Mouse (Mus musculus) liver, embryonic 12.5 days (tissue): ENCODE results near the gene Hoxb4. TPM values are rescaled to one million over a fixed set of nuclear protein-coding genes. Genes with fewer than 3 reads are reported as not detected.

Experiments used
- ATAC-seq: fragments of 200-750 bp; cut with Nextera tagmentation; 2 replicates; pipeline ENCODE4 v1.8.0; 2017; ENCODE audit warnings: moderate number of reproducible peaks, mild to moderate bottlenecking, moderate library complexity
- H3K27ac ChIP-seq: fragments of 300-500 bp; sonication (generic); 2 replicates; pipeline ENCODE4 v1.5.1; 2016; ENCODE audit warnings: mild to moderate bottlenecking
- H3K27me3 ChIP-seq: fragments of 300-500 bp; sonication (generic); replicated peaks from 2 replicates; pipeline ENCODE4 v1.6.1; 2016; ENCODE audit warnings: mild to moderate bottlenecking, moderate library complexity
- H3K36me3 ChIP-seq: fragments of 300-500 bp; sonication (generic); 2 replicates; pipeline ENCODE4 v1.6.1; 2016; ENCODE audit warnings: mild to moderate bottlenecking, moderate library complexity
- H3K4me1 ChIP-seq: fragments of 300-500 bp; sonication (generic); 2 replicates; pipeline ENCODE4 v1.6.1; 2016
- H3K4me2 ChIP-seq: fragments of 300-500 bp; sonication (generic); 2 replicates; pipeline ENCODE4 v1.6.1; 2016; ENCODE audit warnings: mild to moderate bottlenecking, moderate library complexity
- H3K4me3 ChIP-seq: fragments of 300-500 bp; sonication (generic); 2 replicates; pipeline ENCODE4 v1.5.1; 2016; ENCODE audit warnings: mild to moderate bottlenecking, moderate library complexity
- H3K9ac ChIP-seq: fragments of 300-500 bp; sonication (generic); 2 replicates; pipeline ENCODE4 v1.6.1; 2016; ENCODE audit warnings: mild to moderate bottlenecking, moderate library complexity
- H3K9me3 ChIP-seq: fragments of 300-500 bp; sonication (generic); replicated peaks from 2 replicates; pipeline ENCODE4 v1.6.1; 2016; ENCODE audit warnings: mild to moderate bottlenecking, moderate library complexity
- WGBS: fragments of 180-500 bp; shearing (Covaris S2); methylation state at CpG from one replicate; pipeline ENCODE4 v1.1.7; 2016; ENCODE audit not compliant: insufficient replicate concordance; 5-methylcytosine and 5-hydroxymethylcytosine counted together
- polyA plus RNA-seq: library from polyadenylated mRNA; unstranded; fragments of >200 nt; fragmentation: Nextera tagmentation; extraction: Ambion mirVana; gene quantifications from 2 replicates; pipeline ENCODE4 v1.2.1, GENCODE M21; 2016

Gene Hoxb4
- polyA plus RNA-seq, 1 experiment from 2014 or later = 0.62 TPM

GRCm38 (mm10) chr11:96311520-96312417, 6.3 kb upstream of the Hoxb4 start:
- H3K27ac ChIP-seq = no peak overlapping the region
- H3K4me2 ChIP-seq = peak overlapping the region; percentile 45
- no peak overlapping the region for H3K9ac ChIP-seq
- no peaks in the 10 kb centered on the region for H3K36me3 ChIP-seq
- peaks cover 12% of the 10 kb centered on the region; the same call in 1 of the 2 replicates for H3K4me1 ChIP-seq
- H3K4me3 ChIP-seq = peak overlapping the region; percentile 25
- H3K27me3 ChIP-seq = peaks cover 100% of the 10 kb centered on the region
- no peak for ATAC-seq
- 3% methylated on average over 31 of the region's 31 CpGs for WGBS
- no peaks in the 10 kb centered on the region for H3K9me3 ChIP-seq

GRCm38 (mm10) chr11:96313134-96313533, 4.9 kb upstream of the Hoxb4 start:
- no peak for ATAC-seq
- H3K9ac ChIP-seq = no peak overlapping the region
- H3K4me2 ChIP-seq = no peak overlapping the region
- H3K27me3 ChIP-seq = peaks cover 100% of the 10 kb centered on the region
- no peaks in the 10 kb centered on the region for H3K9me3 ChIP-seq
- H3K4me3 ChIP-seq = no peak overlapping the region
- no peak overlapping the region for H3K27ac ChIP-seq
- H3K4me1 ChIP-seq = peaks cover 12% of the 10 kb centered on the region; the same call in 1 of the 2 replicates
- WGBS = 39% methylated on average over 2 of the region's 2 CpGs
- no peaks in the 10 kb centered on the region for H3K36me3 ChIP-seq

GRCm38 (mm10) chr11:96313806-96314428, 4.2 kb upstream of the Hoxb4 start:
- no peaks in the 10 kb centered on the region for H3K36me3 ChIP-seq
- H3K9me3 ChIP-seq = no peaks in the 10 kb centered on the region
- 24% methylated on average over 12 of the region's 12 CpGs for WGBS
- peak overlapping the region; percentile 15 for H3K4me2 ChIP-seq
- ATAC-seq = no peak
- H3K4me1 ChIP-seq = peaks cover 12% of the 10 kb centered on the region; the same call in 1 of the 2 replicates
- peaks cover 100% of the 10 kb centered on the region for H3K27me3 ChIP-seq
- H3K4me3 ChIP-seq = no peak overlapping the region
- peak overlapping the region; percentile 34; the same call in 1 of the 2 replicates for H3K27ac ChIP-seq
- H3K9ac ChIP-seq = no peak overlapping the region

- WGBS = 2% methylated on average over 34 of the region's 34 CpGs
Measured at GRCm38 (mm10) chr11:96314671-96315343, 3.3 kb upstream of the Hoxb4 start.

GRCm38 (mm10) chr11:96315344-96315681, 2.8 kb upstream of the Hoxb4 start:
- H3K4me1 ChIP-seq = peaks cover 12% of the 10 kb centered on the region; the same call in 1 of the 2 replicates
- peaks cover 100% of the 10 kb centered on the region for H3K27me3 ChIP-seq
- peak overlapping the region; percentile 15 for H3K4me2 ChIP-seq
- H3K27ac ChIP-seq = peak overlapping the region; percentile 34
- no peaks in the 10 kb centered on the region for H3K36me3 ChIP-seq
- 27% methylated on average over 5 of the region's 5 CpGs for WGBS
- peak overlapping the region; percentile 10; the same call in 1 of the 2 replicates for H3K4me3 ChIP-seq
- H3K9ac ChIP-seq = no peak overlapping the region
- H3K9me3 ChIP-seq = no peaks in the 10 kb centered on the region
- no peak for ATAC-seq

More at GRCm38 (mm10) chr11:96314671-96315343, 3.3 kb upstream of the Hoxb4 start:
- Histone ChIP-seq H3K4me3 (peak overlapping the region; percentile 10), H3K36me3 (no peaks in the 10 kb centered on the region), H3K9me3 (no peaks in the 10 kb centered on the region), H3K27ac (peak overlapping the region; percentile 34), H3K4me2 (peak overlapping the region; percentile 15), H3K27me3 (peaks cover 100% of the 10 kb centered on the region), H3K9ac (0 out of 2 replicates have a peak overlapping the region, but pooled peaks have one; percentile 0), H3K4me1 (peaks cover 12% of the 10 kb centered on the region; the same call in 1 of the 2 replicates)
- no peak for ATAC-seq

- no peaks in the 10 kb centered on the region for H3K36me3 ChIP-seq
- peaks cover 99% of the 10 kb centered on the region for H3K27me3 ChIP-seq
- H3K4me1 ChIP-seq = peaks cover 4% of the 10 kb centered on the region; the same call in 1 of the 2 replicates
- H3K9me3 ChIP-seq = no peaks in the 10 kb centered on the region
- no peak overlapping the region for H3K4me2 ChIP-seq
- no peak for ATAC-seq
- no peak overlapping the region for H3K27ac ChIP-seq
- H3K4me3 ChIP-seq = no peak overlapping the region
- H3K9ac ChIP-seq = no peak overlapping the region
- 17% methylated on average over 18 of the region's 18 CpGs for WGBS
Measured at GRCm38 (mm10) chr11:96316696-96317607, 1.1 kb upstream of the Hoxb4 start.

GRCm38 (mm10) chr11:96318368-96319070, 452 bp downstream of the Hoxb4 start:
- H3K9ac ChIP-seq = peak overlapping the region; percentile 62
- under 1% methylated on average over 44 of the region's 45 CpGs for WGBS
- peak overlapping the region; percentile 57 for H3K4me3 ChIP-seq
- peak overlapping the region; percentile 78 for H3K27ac ChIP-seq
- H3K4me2 ChIP-seq = peak overlapping the region; percentile 68
- H3K4me1 ChIP-seq = no peaks in the 10 kb centered on the region
- ATAC-seq = no peak
- peaks cover 99% of the 10 kb centered on the region for H3K27me3 ChIP-seq
- no peaks in the 10 kb centered on the region for H3K36me3 ChIP-seq
- H3K9me3 ChIP-seq = no peaks in the 10 kb centered on the region

- Histone ChIP-seq H3K9me3 (no peaks in the 10 kb centered on the region), H3K9ac (peak overlapping the region; percentile 62), H3K4me1 (no peaks in the 10 kb centered on the region), H3K4me3 (peak overlapping the region; percentile 57), H3K27me3 (peaks cover 99% of the 10 kb centered on the region), H3K27ac (peak overlapping the region; percentile 78), H3K4me2 (peak overlapping the region; percentile 68), H3K36me3 (no peaks in the 10 kb centered on the region)
- under 1% methylated on average over 28 of the region's 34 CpGs for WGBS
- no peak for ATAC-seq
Measured at GRCm38 (mm10) chr11:96319071-96319902, 1.2 kb downstream of the Hoxb4 start.

GRCm38 (mm10) chr11:96319910-96320309, 1.8 kb downstream of the Hoxb4 start:
- Histone ChIP-seq H3K27ac (peak overlapping the region; percentile 78), H3K9me3 (no peaks in the 10 kb centered on the region), H3K4me3 (peak overlapping the region; percentile 57), H3K9ac (peak overlapping the region; percentile 53), H3K36me3 (no peaks in the 10 kb centered on the region), H3K27me3 (peaks cover 99% of the 10 kb centered on the region), H3K4me1 (no peaks in the 10 kb centered on the region), H3K4me2 (peak overlapping the region; percentile 68)
- ATAC-seq = no peak
- 2% methylated on average over 29 of the region's 29 CpGs for WGBS

- Histone ChIP-seq H3K9ac (peak overlapping the region; percentile 27; the same call in 1 of the 2 replicates), H3K27me3 (peaks cover 99% of the 10 kb centered on the region), H3K4me1 (no peaks in the 10 kb centered on the region), H3K36me3 (no peaks in the 10 kb centered on the region), H3K4me2 (peak overlapping the region; percentile 68), H3K9me3 (no peaks in the 10 kb centered on the region), H3K27ac (peak overlapping the region; percentile 67), H3K4me3 (peak overlapping the region; percentile 11; the same call in 1 of the 2 replicates)
- 21% methylated on average over 17 of the region's 17 CpGs for WGBS
- no peak for ATAC-seq
Measured at GRCm38 (mm10) chr11:96320688-96321087, 2.6 kb downstream of the Hoxb4 start.
